Mouse (Mus musculus) cortical plate, adult 2 months (tissue): Measurements from ENCODE around the gene Tmem191c. TPM values are rescaled to one million over a fixed set of nuclear protein-coding genes. Genes with fewer than 3 reads are reported as not detected.

ENCODE experiments used
- H3K27ac ChIP-seq: fragments of 200-500 bp; 2 replicates; pipeline ENCODE4 v1.5.1; 2012; ENCODE audit warnings: low read length, control low read depth, inconsistent platforms; ENCODE audit not compliant: insufficient read depth
- H3K4me1 ChIP-seq: fragments of 200-500 bp; 2 replicates; pipeline ENCODE4 v1.6.1; 2011; ENCODE audit warnings: low read length; ENCODE audit not compliant: control insufficient read depth, insufficient read depth
- H3K4me3 ChIP-seq: fragments of 200-500 bp; 2 replicates; pipeline ENCODE4 v1.5.1; 2011; ENCODE audit warnings: mild to moderate bottlenecking, low read length, control low read depth; ENCODE audit not compliant: insufficient read depth
- CTCF ChIP-seq: fragments of 200-500 bp; IDR thresholded peaks from 2 replicates; pipeline ENCODE4 v1.5.1; 2011; ENCODE audit warnings: mild to moderate bottlenecking, control low read depth, low read length; ENCODE audit not compliant: insufficient read depth; ENCODE audit errors: extremely low read depth
- POLR2A ChIP-seq: fragments of 200-500 bp; IDR thresholded peaks from 2 replicates; pipeline ENCODE4 v1.6.1; 2011; ENCODE audit warnings: mild to moderate bottlenecking, low read length, control low read depth; ENCODE audit not compliant: insufficient read depth; ENCODE audit errors: extremely low read depth
- polyA plus RNA-seq: library from polyadenylated mRNA; depleted of rRNA; stranded (reverse); fragments of >200 nt; gene quantifications from 2 replicates; pipeline ENCODE4 v1.2.3, GENCODE M21; 2012

The Tmem191c gene
- polyA plus RNA-seq, 1 experiment = 315 TPM

GRCm38 (mm10) chr16:17283151-17283550 is 7.3 kb downstream of the Tmem191c start:
- H3K4me1 ChIP-seq = peaks cover 2% of the 10 kb centered on the region; the same call in 1 of the 2 replicates
- H3K4me3 ChIP-seq = no peak overlapping the region
- H3K27ac ChIP-seq = no peak overlapping the region
- TF ChIP-seq POLR2A = no peak

- H3K27ac ChIP-seq = no peak overlapping the region
- TF ChIP-seq POLR2A (no peak), CTCF (no peak)
- no peaks in the 10 kb centered on the region for H3K4me1 ChIP-seq
- no peak overlapping the region for H3K4me3 ChIP-seq
Measured at GRCm38 (mm10) chr16:17287103-17287502, 11.2 kb downstream of the Tmem191c start.

- Histone ChIP-seq H3K4me3 (no peak overlapping the region), H3K4me1 (no peaks in the 10 kb centered on the region), H3K27ac (no peak overlapping the region)
- TF ChIP-seq CTCF = no peak
- no peak for TF ChIP-seq POLR2A
Measured at GRCm38 (mm10) chr16:17291016-17291415, 15.1 kb downstream of the Tmem191c start.

- no peak overlapping the region for H3K27ac ChIP-seq
- H3K4me3 ChIP-seq = no peak overlapping the region
- TF ChIP-seq POLR2A (no peak), CTCF (peak; percentile 81)
- no peaks in the 10 kb centered on the region for H3K4me1 ChIP-seq
Measured at GRCm38 (mm10) chr16:17292751-17293150, 16.9 kb downstream of the Tmem191c start.

GRCm38 (mm10) chr16:17300818-17301217 is 24.9 kb downstream of the Tmem191c start:
- Histone ChIP-seq H3K27ac (no peak overlapping the region), H3K4me3 (no peak overlapping the region), H3K4me1 (no peaks in the 10 kb centered on the region)
- TF ChIP-seq CTCF = no peak
- TF ChIP-seq POLR2A = no peak

GRCm38 (mm10) chr16:17303521-17304245 is 27.8 kb downstream of the Tmem191c start:
- no peak overlapping the region for H3K4me3 ChIP-seq
- no peak overlapping the region for H3K27ac ChIP-seq
- TF ChIP-seq POLR2A (no peak), CTCF (no peak)
- H3K4me1 ChIP-seq = no peaks in the 10 kb centered on the region

- TF ChIP-seq POLR2A (no peak), CTCF (no peak)
- Histone ChIP-seq H3K4me3 (no peak overlapping the region), H3K4me1 (no peaks in the 10 kb centered on the region), H3K27ac (no peak overlapping the region)
Measured at GRCm38 (mm10) chr16:17307461-17307860, 31.6 kb downstream of the Tmem191c start.

GRCm38 (mm10) chr16:17309036-17309435 is 33.2 kb downstream of the Tmem191c start:
- Histone ChIP-seq H3K4me1 (no peaks in the 10 kb centered on the region), H3K4me3 (no peak overlapping the region), H3K27ac (no peak overlapping the region)
- no peak for TF ChIP-seq POLR2A

GRCm38 (mm10) chr16:17312531-17312930 is 36.7 kb downstream of the Tmem191c start:
- Histone ChIP-seq H3K4me1 (no peaks in the 10 kb centered on the region), H3K27ac (no peak overlapping the region), H3K4me3 (no peak overlapping the region)
- TF ChIP-seq CTCF = no peak
- no peak for TF ChIP-seq POLR2A

- H3K27ac ChIP-seq = no peak overlapping the region
- TF ChIP-seq POLR2A (no peak), CTCF (no peak)
- H3K4me3 ChIP-seq = no peak overlapping the region
- no peaks in the 10 kb centered on the region for H3K4me1 ChIP-seq
Measured at GRCm38 (mm10) chr16:17316554-17316953, 40.7 kb downstream of the Tmem191c start.

GRCm38 (mm10) chr16:17321481-17321880 is 45.6 kb downstream of the Tmem191c start:
- Histone ChIP-seq H3K4me3 (no peak overlapping the region), H3K27ac (no peak overlapping the region), H3K4me1 (peaks cover 2% of the 10 kb centered on the region)
- no peak for TF ChIP-seq CTCF
- TF ChIP-seq POLR2A = no peak

- Histone ChIP-seq H3K4me1 (peaks cover 4% of the 10 kb centered on the region), H3K27ac (no peak overlapping the region), H3K4me3 (no peak overlapping the region)
- TF ChIP-seq POLR2A (no peak), CTCF (no peak)
Measured at GRCm38 (mm10) chr16:17324745-17325144, 48.9 kb downstream of the Tmem191c start.
